Mouse (Mus musculus) bone marrow, adult 2 months (tissue): ENCODE results near the gene Mrpl37.

Source experiments
- CTCF ChIP-seq: fragments of 200-500 bp; IDR thresholded peaks from 2 replicates; pipeline ENCODE4 v1.5.1; 2011; ENCODE audit warnings: low read length, control low read depth; ENCODE audit not compliant: control insufficient read depth, insufficient read depth
- POLR2A ChIP-seq: fragments of 200-500 bp; IDR thresholded peaks from 2 replicates; pipeline ENCODE4 v1.6.1; 2011; ENCODE audit warnings: low read depth, mild to moderate bottlenecking, control low read depth, low read length, borderline replicate concordance; ENCODE audit not compliant: control insufficient read depth

DNA sequence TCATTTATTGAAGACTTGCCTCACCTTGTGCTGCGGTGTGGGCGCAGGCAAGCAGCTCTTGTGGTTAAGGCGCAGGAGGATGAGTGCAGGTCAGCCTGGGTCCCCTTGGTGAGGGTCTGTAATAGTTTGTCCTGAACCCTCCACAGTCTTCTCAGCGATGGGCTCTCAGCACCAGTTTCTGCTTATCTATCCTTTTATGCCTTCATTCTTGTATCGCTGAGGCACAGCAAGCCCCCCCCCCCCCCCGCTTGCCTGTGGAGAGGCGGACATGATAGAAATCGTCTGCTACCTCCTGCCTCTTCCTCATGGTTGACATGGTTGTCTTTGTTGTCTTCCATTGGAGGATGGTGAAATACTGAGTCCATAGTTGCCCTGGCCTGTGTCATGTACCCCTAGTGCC, 59.3 kb downstream of the Mrpl37 start:
- TF ChIP-seq POLR2A (no peak), CTCF (no peak)
